Mouse (Mus musculus): ENCODE data around the gene Mettl15.

- TF ChIP-seq CTCF (IDR thresholded peaks at IDR 0.05; ENCODE audit: low read depth) (no peak), EP300 (IDR thresholded peaks at IDR 0.05; ENCODE audit: low read depth) (no peak)
These were observed 7.5 kb downstream of the Mettl15 start for GRCm38 (mm10) chr2:109273098-109273497.

Measured in heart, postnatal 0 days (tissue).